Mouse (Mus musculus) brain, embryonic 18.5 days (tissue): ENCODE data around the gene Srf.
A peak's percentile ranks its signal among the peaks of the same experiment; 100 is the strongest.

Experiments used
- DNase-seq: peaks from one replicate; pipeline ENCODE4 v3.0.0-alpha.2; 2012; ENCODE audit warnings: low read depth, low spot score

Gene Srf

DNA sequence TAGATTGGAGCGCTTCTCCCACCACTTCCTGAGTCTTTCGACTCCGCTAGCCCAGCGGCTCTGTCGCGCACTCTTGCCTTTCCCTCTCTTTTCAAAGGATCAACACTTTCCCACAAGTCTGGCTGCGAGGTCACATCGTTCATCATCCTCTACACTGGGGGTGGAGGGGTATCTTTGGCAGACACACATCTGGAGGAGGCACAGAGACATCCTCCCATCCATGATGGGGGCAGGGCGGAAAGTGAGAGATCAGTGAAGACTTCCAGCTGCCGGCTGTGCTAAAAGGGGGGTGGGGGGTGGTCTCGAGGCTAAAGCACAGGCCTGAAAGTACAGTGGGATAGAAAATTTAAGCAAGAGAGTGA lies 590 bp upstream of the Srf start:
- no peak for DNase-seq

DNA sequence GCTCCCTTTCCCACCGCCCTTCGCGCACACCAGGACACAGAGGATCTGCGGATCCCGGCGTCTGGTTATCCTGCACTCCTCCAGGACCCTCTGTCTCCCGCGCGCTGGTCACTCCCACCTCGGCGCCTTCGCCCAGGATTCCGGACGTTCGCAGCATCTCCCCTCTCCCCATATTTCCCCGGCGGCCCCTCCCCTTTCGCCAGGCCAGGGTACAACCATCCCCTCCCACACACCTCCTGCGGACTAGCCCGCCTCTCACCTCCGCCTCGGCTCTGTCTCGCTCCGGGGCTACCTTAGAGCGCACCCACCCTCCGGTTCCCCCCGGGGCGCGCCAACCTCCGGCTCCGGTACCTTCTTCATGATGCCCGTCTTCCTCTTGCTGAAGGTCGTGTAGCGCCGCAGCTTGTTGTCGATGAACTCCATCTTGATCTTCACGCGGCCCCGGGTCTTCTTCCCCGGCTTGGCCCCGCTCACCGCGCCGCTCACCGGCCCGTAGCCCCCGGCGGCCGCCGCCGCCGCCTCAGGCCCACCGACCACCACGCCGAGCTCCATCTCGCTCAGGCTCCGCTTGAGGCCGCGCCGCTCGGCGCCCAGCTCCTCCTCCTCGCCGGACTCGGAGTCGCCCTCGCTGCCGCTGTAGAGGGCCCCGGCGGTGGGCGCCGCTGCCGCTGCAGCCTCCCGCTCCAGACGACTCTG lies 850 bp downstream of the Srf start:
- no peak for DNase-seq

DNA sequence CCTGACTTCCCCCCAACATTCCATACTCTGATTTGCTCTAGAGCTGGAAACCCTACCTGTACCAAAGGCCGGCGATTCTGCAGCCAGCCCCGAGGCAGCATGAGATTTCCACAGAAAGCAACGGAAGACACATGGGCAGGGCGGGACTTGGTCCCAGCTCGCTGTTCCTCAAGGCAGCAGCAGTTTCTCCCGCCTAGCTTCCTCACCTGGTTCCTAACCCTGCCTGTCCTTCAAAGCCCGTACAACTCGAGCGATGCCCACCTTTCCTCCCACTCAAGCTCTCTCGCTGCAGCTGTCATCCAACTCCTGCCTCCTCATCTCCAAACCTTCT lies 1.4 kb downstream of the Srf start:
- no peak for DNase-seq

DNA sequence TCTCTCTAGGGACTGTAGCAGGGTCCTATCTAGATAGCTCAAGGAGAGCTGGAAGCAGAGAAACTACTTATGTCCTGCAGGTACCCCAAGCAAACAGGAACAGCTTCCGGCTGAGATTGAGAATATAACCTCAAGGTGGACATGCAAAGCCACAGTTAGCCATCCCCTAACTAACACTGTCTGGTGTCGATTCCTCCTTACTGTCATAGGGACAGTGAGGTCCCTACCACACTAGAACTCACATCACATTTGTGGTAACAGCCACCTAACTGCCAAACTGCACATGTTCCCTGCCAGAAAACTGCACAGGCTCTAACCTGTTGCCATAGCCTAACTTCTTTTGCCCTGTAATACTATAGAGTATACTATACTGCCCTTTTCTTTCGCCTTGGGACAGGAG lies 2.0 kb downstream of the Srf start:
- DNase-seq, result no peak

DNA sequence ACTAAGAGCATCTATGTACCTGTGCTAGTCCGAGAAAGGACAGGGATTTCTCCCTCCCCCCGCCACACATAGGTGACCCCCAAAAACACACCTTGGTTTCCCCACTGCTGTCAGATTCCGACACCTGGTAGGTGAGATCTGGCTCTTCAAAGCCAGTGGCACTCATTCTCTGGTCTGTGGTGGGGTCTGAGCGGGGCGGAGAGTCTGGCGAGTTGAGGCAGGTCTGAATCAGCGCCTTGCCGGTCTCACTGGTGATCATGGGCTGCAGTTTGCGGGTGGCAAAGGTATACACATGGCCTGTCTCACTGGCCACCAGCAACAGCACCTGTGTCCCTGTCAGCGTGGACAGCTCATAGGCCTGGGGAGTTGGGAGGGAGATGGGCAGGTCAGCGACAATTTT lies 2.5 kb downstream of the Srf start:
- no peak for DNase-seq

DNA sequence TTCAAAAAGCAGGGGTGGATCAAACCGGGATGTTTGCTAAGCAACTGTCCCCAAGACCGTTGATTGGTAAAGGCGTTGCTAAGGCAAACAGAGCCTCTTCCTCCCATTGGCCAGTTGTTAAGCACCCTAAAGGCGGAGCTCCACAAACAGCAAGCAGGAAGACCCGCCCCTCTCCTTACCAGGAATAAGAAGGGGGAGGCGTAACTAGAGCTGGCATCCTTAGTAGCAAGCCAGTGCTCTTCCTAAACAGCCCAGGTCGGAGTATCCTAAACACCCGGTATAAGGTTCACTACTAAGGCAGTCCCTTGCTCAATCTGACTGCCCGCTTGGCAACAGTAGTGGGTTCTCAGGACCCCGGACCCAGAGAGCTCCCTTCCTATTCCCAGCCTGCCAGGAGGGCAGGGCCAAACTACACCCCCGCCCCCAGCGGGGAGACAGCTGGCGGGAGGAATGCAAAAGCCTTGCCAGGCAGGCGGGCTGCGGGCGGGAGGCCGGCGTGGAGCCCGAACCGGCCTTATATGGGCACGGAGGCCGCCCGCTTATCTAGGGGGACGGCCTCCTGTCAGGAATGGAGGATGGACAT lies 3.0 kb downstream of the Srf start:
- peak; percentile 91 for DNase-seq

DNA sequence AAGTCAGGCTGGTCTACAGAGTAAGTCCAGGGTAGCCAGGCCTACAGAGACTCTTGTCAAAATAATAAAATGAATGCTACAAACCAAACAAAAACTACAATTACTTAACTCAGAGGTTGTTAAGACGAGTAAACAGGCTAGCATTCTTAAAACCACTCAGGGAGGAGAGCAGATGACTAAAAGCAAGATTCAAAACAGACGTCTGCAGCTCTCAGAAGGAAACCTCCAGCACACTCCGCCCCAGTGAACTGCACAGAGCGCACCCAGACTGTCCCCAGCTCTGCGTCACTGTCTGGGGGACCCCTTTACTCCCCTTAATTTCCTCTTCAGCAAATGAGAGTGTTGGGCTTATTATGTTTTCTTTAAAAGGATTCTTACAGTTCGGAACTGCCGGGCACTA lies 3.8 kb downstream of the Srf start:
- DNase-seq, result no peak

DNA sequence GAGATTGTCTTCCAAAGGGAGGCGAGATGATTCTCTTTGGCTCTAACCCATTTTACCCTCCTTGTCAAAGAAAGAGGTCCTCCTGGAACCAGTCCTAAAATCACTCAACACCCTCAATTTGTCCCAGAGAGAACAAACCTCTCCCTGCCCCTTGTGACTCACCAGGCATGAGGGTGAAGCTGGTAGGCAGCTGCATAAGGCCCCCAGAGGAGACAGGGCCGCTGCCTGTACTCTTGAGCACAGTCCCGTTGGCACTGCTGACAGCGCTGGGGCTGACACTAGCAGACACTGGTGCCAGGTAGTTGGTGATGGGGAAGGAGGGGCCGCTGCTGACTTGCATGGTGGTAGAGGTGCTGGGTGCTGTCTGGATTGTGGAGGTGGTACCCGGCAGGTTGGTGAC lies 4.6 kb downstream of the Srf start:
- no peak for DNase-seq

DNA sequence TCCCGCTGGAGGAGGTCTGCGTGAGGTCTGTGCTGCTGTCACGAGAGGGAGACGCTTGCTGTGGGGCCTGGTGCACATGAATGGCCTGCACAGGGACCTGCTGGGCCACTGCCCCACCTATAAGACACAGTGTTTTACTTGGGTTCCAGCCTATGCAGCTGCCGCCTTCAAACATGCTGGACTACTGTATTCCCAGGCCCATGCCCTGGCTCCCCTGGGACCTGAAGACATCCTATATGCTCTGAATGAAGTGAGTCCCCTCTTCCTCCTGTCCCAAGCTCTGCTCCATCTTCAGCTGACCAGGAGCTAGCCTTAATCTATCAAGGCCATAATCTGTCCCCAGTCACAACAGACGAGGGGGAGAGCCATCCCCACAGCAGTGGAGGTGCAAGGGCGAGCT lies 5.1 kb downstream of the Srf start:
- no peak for DNase-seq

DNA sequence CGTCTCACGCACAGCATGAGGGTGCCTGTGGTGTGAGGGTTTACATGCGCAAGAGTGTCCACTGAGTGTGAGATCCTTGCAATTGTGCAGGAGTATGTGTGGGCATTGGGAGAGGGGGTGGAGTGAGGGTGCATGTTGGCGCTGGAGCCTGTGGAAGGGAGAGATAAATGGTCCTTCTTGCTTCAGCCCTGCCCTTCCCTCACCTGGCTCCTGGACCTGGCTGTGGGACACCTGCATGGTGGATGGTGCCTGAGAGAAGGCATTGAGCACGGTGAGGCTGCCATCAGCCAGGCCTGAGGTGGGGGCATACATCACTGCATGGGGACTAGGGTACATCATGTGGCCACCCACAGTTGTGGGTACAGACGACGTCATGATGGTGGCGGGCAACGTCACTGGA lies 6.3 kb downstream of the Srf start:
- no peak for DNase-seq

DNA sequence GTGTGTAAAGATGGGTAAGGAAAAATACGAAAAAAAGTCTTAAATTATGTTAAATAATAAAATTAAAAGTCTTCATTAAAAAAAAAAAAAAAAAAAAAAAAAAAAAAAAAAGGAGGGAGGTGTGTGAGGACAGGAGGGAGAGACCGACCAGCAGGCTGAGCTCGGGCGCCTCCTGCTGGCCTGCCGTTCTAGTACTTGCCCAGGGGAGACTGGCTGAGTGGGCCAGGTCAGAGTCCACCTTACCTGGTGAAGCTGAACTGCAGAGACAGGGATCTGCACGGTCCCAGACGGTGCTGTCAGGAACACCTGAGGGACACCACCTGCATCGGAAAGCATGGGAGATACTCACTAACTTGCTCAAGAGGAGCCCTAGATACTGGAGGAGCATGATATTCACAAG lies 6.8 kb downstream of the Srf start:
- DNase-seq, result no peak

DNA sequence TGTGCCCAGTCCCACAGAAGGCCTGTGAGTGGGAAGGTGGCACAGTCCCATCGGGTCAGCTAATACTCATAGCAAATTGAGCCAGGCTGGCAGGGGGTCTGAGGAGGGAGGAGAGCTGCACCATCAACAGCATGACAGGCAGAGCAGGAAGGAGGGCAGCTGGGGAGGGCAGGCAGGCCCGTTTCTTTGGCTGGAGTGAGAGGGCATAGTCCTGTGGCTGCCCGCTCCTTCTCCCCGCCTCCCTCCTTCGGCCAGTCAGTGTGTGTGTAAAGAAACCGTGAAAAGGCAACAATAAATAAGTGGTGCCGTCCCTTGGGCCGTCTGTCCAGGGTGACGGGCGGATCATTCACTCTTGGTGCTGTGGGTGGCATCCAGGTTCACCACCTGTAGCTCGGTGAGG lies 7.2 kb downstream of the Srf start:
- no peak for DNase-seq

DNA sequence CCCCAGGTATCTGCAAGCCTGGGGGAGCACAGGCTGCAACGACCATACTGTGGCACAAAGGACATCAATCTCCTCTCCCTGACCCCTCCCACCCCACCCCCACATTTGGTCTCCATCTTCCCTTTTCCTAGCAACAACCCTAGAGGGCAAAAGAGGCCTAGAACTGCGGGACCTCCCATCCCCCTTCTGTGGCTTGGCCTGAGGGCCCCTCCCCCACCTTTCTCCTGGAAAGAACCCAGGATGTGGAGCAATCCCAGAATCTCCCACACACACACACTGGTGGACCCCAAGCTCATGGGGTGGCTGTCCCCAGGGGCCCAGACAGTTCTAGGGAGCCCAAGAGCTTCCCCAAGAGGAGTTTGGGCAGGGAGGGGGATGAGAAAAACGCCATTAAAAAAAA lies 8.1 kb downstream of the Srf start:
- no peak for DNase-seq

DNA sequence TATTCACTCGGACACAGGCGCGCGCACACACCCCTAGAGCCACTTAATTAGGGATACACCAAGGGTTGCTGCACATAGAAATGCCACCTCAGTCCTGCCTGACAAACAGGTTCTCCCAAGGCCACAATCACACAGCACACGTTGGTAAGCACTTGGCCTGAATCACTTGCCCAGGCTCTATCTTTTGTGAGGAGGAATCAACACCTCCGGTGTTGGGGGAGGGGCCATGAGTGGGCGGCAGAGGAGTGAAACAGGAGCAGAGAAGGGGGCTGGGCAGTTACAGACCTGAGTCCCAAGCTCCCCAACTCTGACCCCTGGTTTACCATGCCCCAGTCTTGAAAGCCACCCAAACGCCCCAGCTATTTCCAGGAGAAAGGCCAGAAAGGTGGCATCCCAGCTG lies 9.0 kb downstream of the Srf start:
- no peak for DNase-seq

DNA sequence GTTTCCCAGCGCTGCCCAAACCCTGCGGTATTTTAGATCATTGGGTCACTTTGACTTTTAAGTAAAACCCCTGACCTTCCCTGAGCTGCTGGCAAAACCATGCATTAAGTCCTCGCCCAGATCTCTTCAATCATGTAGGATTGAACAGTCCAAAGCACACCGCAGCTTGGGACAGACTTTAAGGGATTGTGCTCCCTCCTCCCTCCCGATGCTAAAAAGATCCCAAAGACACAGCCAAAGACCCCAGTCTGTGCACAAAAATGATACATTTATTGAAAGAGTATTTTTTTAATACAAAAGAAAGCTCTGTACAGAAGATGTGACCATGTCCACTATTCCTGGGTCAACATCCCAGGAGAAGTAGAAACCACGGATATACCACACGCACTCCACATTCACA lies 9.4 kb downstream of the Srf start:
- no peak for DNase-seq

DNA sequence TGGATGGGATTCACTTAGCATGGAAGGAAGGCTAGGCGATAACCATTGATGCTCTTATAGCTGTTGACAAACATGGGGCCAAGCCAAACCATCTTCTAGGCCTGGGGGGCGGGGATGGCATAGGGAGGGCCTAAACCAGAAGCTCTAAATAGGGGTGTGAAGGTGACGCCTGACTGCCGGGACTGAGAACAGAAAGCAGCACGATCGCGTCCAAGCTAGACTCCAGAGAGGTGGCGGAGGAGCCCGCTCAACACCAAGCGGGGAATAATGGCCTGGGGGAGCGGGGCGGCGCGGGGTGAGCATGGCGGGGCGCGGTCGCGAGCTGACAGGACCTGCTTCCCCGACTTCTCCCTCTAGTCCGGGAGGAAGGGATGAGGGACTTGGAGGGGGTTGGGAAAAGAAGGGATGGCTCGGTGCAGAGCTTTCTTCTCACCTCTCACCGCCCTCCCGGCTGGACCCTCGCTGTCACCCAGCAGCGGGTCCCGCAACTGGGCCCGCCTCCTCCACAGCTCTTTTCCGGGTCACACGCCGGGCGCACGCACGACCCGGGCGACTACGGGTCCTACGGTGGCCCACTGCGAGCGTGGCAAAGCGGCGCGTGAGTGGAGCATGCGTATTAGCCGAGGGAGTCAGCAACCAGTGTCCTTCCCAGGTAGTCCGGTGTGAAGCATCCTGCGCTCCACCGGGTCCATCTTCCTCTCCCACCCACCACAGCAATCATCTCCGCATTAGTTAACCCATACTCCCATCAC lies 10.0 kb downstream of the Srf start, which contains the start of gene Cul9:
Cul9 (minus strand) TSS at position 576 of the 752 bp plus-strand sequence.
- DNase-seq, result peak; percentile 74

DNA sequence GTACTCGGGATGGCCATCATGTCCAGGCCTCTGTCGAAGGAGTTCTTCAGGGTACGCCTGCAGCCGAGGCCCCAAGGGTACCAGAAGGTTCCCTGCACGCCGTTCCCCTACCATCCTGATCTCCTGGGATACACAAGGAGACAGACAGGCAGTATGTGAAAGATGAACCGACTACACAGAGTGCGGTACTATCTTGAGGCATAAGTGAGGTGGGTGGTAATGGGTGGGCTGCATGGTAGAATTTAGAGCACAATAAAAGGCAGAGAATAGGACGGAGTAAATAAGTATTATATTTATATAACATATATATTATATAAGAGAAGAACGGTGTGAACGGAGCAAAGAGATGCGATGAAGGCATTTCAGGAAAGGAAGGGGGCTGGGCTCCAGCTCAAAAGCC lies 12.3 kb downstream of the Srf start:
- DNase-seq, result no peak

DNA sequence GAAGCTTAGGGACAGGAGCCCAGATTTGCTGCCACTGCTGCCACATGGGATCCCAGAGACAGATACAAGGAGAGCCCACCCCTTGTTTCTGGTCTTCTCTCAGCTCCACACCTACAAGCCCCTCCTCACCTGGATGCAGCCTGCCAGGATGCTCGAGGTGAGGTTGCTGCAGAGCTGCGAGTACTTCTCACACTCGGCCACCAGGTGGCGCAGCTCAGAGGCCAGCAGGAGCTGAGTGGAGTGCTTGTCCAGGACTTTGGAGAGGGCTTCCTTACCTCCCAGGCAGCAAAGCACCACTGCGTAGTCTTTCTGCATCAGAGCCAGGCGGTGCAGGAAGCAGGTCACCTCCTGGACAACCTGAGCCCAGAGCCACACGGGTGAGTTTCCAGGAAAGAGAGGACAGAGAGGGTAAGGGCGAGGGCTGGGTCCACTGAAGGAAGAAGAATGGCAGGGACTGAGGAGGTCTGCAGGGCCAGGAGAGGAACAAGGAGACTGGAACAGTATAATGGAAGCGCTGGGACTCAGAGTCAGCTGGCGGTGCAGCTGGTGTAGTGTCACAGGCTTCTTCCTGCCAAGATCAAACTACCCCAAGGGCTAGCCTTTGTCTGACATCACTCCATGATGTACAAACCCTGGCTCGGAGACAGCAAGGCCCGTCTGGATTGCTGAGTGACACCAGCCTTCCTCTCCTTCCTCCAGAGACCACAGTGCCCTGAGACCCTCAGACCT lies 30.2 kb downstream of the Srf start:
- no peak for DNase-seq

DNA sequence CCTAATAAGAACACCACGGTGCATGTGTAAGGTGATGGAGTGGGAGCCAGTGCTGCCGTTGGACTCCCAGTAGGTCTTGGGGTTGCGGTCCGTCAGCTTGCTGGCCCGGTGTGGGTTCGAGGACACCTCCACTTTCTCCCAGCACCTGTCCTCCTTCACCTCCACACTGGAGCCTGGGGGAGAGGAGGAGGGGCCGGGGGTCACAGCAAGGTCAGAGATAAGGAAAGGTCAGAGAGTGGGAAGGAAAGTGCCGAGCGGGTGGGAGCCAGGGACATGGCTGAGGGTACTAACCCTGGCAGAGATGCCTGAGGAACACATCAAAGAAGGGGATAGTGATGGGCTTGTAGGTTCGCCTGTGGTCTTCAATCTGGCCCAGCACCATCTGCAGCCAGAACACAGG lies 30.9 kb downstream of the Srf start:
- no peak for DNase-seq

DNA sequence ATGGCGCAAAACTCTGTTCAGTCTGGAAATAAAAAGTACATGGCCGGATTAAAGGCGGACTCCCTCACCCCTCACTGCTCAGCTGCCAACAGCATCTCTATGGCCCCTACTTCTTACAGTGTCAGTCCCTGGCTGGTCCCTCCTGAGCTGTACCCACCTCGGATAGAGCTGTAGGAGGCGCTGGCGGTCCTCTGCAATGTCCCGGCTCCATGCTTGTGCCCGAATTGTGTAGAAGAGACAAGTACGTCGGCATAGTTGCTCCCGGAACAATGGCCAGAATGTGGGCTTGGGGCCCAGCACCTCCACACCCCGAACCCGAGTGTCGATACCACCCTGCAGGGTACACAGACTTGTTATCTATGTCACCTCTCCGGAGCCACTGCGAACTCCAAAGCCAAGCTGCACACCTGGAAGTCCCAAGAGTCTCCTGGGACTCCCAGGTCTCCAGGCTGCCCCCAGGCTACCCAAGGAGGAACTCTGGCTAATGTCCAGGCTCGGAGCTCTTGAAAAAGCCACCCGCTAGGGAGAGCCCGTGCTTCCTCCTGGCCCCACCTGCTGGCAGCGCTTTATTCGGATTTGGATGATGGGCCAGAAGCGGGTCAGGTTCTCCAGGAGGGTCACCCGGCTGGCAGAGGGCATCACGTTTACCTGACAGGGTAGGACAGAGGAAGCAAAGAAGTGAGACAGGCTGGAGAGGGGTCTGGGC lies 33.9 kb downstream of the Srf start:
- DNase-seq, result no peak

DNA sequence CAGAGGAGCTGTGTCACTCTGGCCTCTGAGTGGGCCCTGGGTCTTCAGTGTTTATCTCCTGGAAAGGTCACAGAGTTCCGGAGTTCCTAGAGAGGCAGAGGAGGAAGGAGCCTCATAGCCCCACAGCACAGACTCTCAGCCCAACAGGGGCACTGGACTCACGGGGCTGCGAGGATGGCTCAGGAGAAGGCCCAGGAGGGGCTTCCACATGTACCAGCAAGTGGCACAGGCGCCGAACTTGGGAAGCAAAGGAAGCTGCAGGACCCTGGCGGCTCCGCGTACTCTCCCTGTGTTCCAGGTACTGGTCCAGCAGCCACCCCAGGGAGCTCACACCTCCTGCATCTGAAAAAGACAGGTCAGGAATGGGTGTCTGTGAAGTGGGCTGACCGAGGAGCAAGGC lies 34.8 kb downstream of the Srf start:
- no peak for DNase-seq

DNA sequence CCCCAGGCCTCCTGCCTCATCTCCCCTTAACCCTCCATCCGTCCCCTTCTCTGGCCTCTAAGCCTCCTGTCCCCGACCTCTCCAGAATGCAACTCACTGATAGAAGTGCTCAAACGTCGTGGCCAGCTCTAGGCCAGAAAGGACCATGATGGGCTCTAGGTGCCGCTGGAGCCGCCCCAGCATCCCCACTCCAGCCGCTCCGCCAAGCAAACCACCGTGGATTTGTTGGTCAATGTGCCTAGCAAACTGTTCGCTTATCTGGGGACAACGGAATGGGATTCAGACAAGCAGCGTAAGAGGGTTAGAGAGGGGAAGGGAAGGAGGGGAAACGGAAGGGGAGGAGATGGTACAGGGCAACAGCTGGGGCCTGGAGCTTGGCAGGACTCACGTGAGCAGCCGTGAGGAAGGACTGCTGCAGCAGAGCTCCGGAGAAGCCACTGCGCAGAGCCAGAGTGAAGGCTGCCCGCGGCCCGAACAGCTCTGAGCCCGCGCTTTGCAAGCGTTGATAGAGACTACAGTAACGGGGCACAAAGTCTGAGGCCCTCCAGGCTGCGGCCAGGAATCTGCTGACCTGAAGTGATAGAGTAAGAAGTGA lies 35.5 kb downstream of the Srf start:
- no peak for DNase-seq
